Mouse (Mus musculus): ENCODE measurements around the gene Mgat5.

DNA sequence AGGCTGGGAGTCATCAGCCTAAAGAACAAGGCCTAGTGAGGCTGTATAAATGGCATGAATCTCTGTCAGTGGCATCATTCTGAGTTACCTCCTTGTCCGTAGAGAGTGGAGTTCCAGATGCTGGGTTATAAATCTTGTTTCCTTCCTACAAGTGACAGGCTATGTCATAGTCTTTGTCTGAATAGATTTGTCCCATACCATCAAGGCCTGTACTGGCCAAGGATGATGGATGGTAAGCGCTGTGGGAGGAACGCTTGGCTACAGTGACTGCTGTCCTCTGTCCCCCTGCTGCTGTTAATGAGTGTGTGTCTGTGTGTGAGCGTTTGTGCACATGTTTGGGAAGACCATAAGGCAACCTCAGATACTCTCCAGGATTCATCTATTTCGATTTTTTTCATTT lies 63.2 kb downstream of the Mgat5 start:
- TF ChIP-seq POLR2A (IDR thresholded peaks at IDR 0.05; ENCODE audit: extremely low read depth, insufficient read depth, low read length) (no peak), CTCF (IDR thresholded peaks at IDR 0.05; ENCODE audit: low read depth, low read length) (no peak)

All from liver, adult 2 months (tissue).